Mouse (Mus musculus): ENCODE data around the gene Hist1h3d.
"Not testable (repeated sequence)": the region's sequence is repeated elsewhere in the genome, so short reads cannot be mapped to it uniquely, and the experiment has no call there.

Hist1h3d gene

GRCm38 (mm10) chr13:23571022-23571503 lies 4.5 kb upstream of the Hist1h3d start, which contains the start of the genes Hist1h2ae and Hist1h2bg:
Gene Hist1h2ae (minus strand): TSS chr13:23571220.
Gene Hist1h2bg (plus strand): TSS chr13:23571396.
- peak; percentile 74 for DNase-seq

DNA sequence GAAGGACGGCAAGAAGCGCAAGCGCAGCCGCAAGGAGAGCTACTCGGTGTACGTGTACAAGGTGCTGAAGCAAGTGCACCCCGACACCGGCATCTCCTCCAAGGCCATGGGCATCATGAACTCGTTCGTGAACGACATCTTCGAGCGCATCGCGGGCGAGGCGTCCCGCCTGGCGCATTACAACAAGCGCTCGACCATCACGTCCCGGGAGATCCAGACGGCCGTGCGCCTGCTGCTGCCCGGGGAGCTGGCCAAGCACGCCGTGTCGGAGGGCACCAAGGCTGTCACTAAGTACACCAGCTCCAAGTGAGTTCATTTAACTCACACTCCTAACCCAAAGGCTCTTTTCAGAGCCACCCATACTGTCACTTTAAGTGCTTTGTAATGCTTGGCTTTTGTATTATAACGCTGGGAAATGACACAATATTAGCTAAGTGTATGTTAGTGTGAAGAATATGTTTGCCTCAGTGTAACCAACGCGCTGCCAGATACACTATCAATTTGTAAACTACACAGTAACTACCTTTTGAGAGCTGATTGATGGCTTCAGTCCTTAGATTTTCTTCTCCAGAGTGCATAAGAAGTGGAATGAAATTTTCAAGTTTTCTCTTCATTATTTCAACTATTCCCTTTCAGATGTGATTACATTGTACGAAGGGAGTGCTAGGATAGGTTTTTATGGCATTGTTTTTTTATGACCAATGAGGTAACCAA lies 3.9 kb upstream of the Hist1h3d start:
- DNase-seq: not testable (repeated sequence)

DNA sequence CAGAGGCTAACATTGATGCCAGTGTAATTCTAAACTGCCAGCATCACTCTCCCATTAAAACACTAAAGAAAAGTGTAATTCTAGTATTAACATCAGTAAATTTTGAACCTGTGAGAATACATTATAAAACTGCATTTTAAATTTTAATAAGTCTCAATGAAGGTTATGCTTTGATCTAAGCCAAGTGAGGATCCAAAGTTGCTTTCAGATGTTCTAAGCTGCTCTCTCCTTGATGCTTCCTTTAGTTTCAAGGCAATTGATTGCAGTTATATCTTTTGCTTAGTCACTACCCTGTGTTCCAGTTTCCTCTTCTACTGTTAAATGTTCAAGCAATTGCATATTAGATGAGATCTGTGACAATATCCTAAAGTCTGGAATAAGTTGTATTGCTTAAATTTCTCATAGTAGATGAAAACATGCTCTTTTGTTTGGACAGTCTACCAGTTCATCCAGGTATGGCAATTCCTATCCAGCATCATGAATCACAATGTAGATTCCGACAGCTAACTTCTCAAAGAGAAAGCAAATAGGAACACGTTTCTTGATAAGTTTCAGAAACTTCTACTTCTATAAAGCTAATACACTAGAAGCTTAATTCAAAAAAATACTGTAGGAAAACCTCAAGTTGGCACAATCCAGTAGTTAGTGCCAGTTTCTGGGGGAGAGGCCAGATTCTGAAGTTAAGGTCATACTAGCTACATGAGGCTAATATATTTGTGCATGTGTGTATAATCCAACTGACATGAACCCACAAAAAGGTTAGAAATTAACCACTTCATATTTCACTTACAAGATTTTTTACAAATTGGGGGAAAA lies 3.1 kb upstream of the Hist1h3d start:
- no peak for DNase-seq

DNA sequence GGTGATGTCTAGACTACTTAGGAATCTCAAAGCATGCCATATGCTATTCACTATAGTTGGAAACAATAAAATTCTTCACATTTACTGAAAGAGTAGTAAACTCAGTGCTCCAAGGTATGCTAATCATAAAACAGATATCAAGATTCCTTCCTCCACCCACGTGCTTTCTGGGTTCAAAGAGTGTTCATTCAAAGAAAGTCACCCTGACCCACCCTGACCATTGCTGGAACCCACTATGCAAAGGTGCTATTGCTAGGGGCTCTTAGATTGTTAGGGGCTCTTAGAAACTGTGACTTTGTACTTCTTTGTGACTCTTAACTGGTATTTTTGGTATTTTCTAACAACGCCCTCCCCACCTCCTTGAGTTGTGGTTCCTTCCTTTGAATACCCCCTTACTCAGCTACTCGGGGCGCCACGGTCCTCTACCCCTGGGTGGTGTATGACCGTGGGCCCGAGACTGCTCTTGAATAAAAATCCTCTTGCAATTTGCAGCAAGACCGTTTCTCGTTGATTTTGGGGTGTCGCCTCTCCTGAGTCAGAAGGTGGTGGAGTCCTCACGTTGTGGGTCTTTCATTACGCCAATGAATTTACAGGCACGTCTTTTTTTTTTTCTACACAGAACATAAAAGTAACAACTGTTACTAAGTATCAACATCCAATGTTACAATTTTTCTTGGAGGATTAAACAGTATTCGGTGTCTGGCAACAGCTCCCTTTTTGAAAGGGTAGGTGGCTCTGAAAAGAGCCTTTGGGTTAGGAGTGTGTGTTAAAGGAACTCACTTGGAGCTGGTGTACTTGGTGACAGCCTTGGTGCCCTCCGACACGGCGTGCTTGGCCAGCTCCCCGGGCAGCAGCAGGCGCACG lies 2.3 kb upstream of the Hist1h3d start:
- not testable (repeated sequence) for DNase-seq

DNA sequence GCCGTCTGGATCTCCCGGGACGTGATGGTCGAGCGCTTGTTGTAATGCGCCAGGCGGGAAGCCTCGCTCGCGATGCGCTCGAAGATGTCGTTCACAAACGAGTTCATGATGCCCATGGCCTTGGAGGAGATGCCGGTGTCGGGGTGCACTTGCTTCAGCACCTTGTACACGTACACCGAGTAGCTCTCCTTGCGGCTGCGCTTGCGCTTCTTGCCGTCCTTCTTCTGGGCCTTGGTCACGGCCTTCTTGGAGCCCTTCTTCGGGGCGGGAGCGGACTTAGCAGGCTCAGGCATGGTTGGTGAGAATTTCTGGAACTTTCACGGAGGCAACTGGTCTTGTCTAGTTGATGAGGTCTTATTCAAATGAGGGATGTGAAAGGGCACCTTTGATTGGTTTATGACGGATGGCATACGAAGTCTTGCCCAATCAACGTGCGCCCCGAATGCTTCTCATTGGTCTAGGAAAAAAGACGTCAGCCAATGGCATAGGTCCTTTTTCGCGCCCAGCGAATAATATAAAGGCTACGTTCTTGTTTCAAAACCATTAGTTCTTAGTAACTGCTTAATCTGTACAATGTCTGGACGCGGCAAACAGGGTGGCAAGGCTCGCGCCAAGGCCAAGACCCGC lies 1.6 kb upstream of the Hist1h3d start, which contains the start of the genes Hist1h2bf and Hist1h2ad:
Hist1h2bf (minus strand) TSS at position 299 of the 627 bp plus-strand sequence.
Hist1h2ad (plus strand) TSS at position 484 of the 627 bp plus-strand sequence.
- DNase-seq: peak; percentile 79

DNA sequence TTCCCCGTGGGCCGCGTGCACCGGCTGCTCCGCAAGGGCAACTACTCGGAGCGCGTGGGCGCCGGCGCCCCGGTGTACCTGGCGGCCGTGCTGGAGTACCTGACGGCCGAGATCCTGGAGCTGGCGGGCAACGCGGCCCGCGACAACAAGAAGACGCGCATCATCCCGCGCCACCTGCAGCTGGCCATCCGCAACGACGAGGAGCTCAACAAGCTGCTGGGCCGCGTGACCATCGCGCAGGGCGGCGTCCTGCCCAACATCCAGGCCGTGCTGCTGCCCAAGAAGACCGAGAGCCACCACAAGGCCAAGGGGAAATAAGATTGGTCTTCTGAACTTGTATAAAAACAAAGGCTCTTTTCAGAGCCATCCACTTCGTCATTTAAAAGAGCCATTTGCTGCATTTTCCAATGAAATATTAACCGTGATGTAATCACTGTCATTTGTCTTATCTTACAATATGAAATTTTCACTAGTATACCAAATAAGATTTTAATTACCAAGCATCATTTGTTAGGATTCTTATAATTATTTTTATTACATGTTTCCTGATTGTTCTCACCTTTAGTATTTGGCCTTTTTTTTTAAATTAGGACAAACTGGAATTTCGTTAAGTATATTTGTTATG lies 905 bp upstream of the Hist1h3d start:
- DNase-seq: not testable (repeated sequence)

DNA sequence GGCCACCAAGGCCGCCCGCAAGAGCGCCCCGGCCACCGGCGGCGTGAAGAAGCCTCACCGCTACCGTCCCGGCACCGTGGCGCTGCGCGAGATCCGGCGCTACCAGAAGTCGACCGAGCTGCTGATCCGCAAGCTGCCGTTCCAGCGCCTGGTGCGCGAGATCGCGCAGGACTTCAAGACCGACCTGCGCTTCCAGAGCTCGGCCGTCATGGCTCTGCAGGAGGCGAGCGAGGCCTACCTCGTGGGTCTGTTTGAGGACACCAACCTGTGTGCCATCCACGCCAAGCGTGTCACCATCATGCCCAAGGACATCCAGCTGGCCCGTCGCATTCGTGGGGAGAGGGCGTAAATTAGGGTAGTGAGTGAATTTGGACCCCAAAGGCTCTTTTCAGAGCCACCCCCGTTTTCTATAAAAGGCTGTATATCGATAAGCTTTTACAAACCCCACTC lies 326 bp downstream of the Hist1h3d start:
- DNase-seq: not testable (repeated sequence)

- DNase-seq: no peak
Observed at GRCm38 (mm10) chr13:23576351-23576881, 853 bp downstream of the Hist1h3d start.

GRCm38 (mm10) chr13:23576906-23577639 lies 1.5 kb downstream of the Hist1h3d start:
- no peak for DNase-seq

GRCm38 (mm10) chr13:23577835-23578234 lies 2.3 kb downstream of the Hist1h3d start:
- no peak for DNase-seq

DNA sequence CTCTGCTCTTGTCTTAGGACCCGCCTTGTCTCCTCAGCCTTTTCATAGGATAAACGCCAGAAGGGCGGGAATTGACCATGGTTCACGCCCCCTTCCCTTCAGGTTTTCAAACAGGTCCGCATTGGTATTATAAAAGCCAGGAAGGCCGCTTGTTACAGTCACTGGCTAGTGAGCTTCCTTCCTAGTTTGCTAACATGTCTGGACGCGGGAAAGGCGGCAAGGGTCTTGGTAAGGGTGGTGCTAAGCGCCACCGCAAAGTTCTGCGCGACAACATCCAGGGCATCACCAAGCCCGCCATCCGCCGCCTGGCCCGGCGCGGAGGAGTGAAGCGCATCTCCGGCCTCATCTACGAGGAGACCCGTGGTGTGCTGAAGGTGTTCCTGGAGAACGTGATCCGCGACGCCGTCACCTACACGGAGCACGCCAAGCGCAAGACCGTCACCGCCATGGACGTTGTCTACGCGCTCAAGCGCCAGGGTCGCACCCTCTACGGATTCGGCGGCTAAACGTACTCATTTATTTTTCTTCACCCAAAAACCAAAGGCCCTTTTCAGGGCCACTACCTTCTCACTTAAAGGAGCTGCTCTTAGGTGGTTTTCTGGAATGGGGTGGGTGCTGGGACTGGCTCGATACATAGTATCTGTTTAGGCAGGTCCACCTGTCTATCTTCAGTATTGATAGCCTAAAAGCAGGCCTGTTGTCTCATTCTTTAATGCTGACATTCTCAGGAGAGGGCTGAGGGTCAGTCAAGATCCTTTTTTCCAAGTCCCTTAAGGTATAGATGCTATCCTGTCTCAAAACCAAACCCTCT lies 6.0 kb downstream of the Hist1h3d start, which contains the start of gene Hist1h4d:
Hist1h4d (plus strand) TSS at position 191 of the 811 bp plus-strand sequence.
- DNase-seq: peak; percentile 98

GRCm38 (mm10) chr13:23582219-23583056 lies 6.9 kb downstream of the Hist1h3d start:
- no peak for DNase-seq

DNA sequence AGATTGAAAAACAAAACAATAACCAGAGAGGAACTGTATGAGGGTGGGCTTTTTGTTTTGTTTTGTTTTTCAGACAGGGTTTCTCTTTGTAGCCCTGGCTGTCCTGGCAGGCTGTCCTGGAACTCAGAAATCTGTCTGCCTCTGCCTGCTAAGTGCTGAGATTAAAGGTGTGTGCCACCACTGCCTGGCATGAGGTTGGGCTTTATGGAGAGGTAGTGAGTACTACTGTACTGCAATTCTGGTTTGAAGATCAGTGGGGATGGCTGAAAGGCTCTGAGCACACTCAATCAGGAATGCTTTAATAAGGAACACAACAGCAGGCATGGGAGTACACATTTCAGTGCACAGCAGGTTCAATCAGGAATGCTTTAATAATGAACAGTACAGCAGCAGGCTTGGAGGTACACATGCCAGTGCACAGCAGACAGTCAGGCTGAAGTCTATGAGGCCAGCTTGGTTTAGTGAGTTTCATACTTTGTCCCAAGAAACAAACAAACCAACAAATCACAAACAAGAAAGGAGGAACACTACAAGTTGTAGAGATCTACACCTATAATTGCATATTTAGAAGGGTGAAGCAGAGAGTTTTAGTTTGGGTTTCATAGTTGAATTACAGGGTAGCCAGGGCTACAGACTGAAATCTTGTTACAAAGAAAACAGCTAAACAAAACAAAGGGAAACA lies 8.0 kb downstream of the Hist1h3d start:
- no peak for DNase-seq

DNA sequence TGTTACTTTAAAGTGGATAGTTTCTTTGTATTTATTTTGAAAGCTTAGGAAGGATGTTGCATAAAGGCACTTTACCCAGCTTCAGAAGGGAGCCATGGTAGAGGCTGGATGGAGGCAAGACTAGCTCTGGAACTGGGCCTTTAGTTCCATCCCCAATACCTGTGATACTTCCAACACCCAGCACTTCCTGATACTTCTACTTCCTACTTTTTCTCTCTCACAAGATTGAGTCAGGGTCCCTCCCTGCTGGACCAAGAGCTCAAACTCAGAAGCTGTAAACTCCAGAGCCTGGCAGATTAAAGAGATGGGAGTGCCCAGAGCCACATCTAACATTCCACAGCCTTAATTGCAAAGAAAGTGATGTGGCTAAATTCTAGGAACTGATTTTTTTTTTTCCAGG lies 8.8 kb downstream of the Hist1h3d start:
- no peak for DNase-seq

DNA sequence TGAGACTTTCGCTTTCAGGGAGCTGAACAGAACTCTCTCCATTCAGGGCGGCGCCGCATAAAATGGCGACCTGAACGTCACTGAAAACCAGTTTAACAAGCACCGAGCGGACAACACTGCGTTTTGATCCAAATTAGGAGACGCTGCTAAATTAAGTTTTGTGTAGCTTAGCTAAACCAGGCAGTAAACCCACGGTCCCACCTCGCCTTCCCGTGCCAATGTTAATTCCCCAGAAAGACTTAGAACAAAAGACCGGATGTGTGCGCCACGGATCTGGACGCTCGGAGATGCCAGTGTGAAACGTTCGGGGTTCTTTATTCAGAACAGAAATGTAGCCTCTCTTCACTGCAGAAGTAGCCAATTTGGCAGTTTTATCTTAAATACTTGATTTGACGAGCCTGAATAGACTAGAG lies 9.5 kb downstream of the Hist1h3d start:
- peak; percentile 70 for DNase-seq

DNA sequence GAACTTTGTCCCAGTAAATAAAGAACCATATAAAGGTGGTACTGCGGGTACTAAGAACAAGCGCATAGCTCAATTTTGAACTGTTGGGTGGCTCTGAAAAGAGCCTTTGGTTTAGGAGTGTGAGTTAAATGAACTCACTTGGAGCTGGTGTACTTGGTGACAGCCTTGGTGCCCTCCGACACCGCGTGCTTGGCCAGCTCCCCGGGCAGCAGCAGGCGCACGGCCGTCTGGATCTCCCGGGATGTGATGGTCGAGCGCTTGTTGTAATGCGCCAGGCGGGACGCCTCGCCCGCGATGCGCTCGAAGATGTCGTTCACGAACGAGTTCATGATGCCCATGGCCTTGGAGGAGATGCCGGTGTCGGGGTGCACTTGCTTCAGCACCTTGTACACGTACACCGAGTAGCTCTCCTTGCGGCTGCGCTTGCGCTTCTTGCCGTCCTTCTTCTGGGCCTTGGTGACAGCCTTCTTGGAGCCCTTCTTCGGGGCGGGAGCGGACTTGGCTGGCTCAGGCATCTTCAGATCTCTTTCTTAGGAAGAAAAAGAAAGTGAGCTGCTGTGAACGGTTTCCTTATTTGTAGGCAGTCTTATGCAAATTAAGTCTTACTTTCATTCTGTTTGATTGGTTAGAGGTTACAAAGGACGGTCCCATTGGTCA lies 10.0 kb downstream of the Hist1h3d start:
- peak; percentile 85 for DNase-seq

Measured in kidney, adult 9 months (tissue).